Mouse (Mus musculus): Measurements from ENCODE around the gene Depp1. TPM values are rescaled to one million over a fixed set of nuclear protein-coding genes. Genes with fewer than 3 reads are reported as not detected.

The Depp1 gene
- polyA plus RNA-seq, 1 experiment from 2014 or later, result 29.3 TPM

GRCm38 (mm10) chr6:116679563-116680288 is 29.3 kb downstream of the Depp1 start:
- Histone ChIP-seq H3K4me1 (ENCODE audit: control insufficient read depth, insufficient read depth, low read length) (no peaks in the 10 kb centered on the region), H3K4me3 (ENCODE audit: low read depth, low read length) (no peak overlapping the region), H3K4me2 (ENCODE audit: low read depth, severe bottlenecking) (no peak overlapping the region), H3K9ac (ENCODE audit: low read length) (no peak overlapping the region), H3K36me3 (ENCODE audit: control insufficient read depth, insufficient read depth, low read length) (no peaks in the 10 kb centered on the region), H3K9me3 (ENCODE audit: control insufficient read depth, low read length) (no peaks in the 10 kb centered on the region), H3K27ac (replicated peaks; ENCODE audit: low read depth, low read length) (no peak overlapping the region), H3K27me3 (ENCODE audit: control insufficient read depth, insufficient read depth, low read length) (peaks cover 2% of the 10 kb centered on the region; the same call in 1 of the 2 replicates)
- DNase-seq (ENCODE audit: low spot score) (no peak), ATAC-seq (ENCODE audit: insufficient number of reproducible peaks, low FRiP score, low TSS enrichment, low read depth) (no peak)
- 70% methylated on average over 5 of the region's 5 CpGs for WGBS

GRCm38 (mm10) chr6:116682317-116682716 is 31.9 kb downstream of the Depp1 start:
- ATAC-seq (ENCODE audit: insufficient number of reproducible peaks, low FRiP score, low TSS enrichment, low read depth), result no peak
- no peak overlapping the region for H3K9ac ChIP-seq (ENCODE audit: low read length)
- no peaks in the 10 kb centered on the region for H3K4me1 ChIP-seq (ENCODE audit: control insufficient read depth, insufficient read depth, low read length)
- no peaks in the 10 kb centered on the region for H3K36me3 ChIP-seq (ENCODE audit: control insufficient read depth, insufficient read depth, low read length)
- WGBS, result 50% methylated on average over 6 of the region's 6 CpGs
- no peaks in the 10 kb centered on the region for H3K27me3 ChIP-seq (ENCODE audit: control insufficient read depth, insufficient read depth, low read length)
- H3K27ac ChIP-seq (replicated peaks; ENCODE audit: low read depth, low read length), result no peak overlapping the region
- no peak for DNase-seq (ENCODE audit: low spot score)
- no peak overlapping the region for H3K4me3 ChIP-seq (ENCODE audit: low read depth, low read length)
- H3K9me3 ChIP-seq (ENCODE audit: control insufficient read depth, low read length), result no peaks in the 10 kb centered on the region
- H3K4me2 ChIP-seq (ENCODE audit: low read depth, severe bottlenecking), result no peak overlapping the region

- H3K4me1 ChIP-seq (ENCODE audit: control insufficient read depth, insufficient read depth, low read length), result no peaks in the 10 kb centered on the region
- H3K27me3 ChIP-seq (ENCODE audit: control insufficient read depth, insufficient read depth, low read length), result no peaks in the 10 kb centered on the region
- DNase-seq (ENCODE audit: low spot score), result no peak
- no peak for ATAC-seq (ENCODE audit: insufficient number of reproducible peaks, low FRiP score, low TSS enrichment, low read depth)
- 93% methylated on average over 4 of the region's 4 CpGs for WGBS
- no peaks in the 10 kb centered on the region for H3K36me3 ChIP-seq (ENCODE audit: control insufficient read depth, insufficient read depth, low read length)
- H3K9ac ChIP-seq (ENCODE audit: low read length), result no peak overlapping the region
- no peaks in the 10 kb centered on the region for H3K9me3 ChIP-seq (ENCODE audit: control insufficient read depth, low read length)
- no peak overlapping the region for H3K4me3 ChIP-seq (ENCODE audit: low read depth, low read length)
- no peak overlapping the region for H3K4me2 ChIP-seq (ENCODE audit: low read depth, severe bottlenecking)
- H3K27ac ChIP-seq (replicated peaks; ENCODE audit: low read depth, low read length), result no peak overlapping the region
Measured at GRCm38 (mm10) chr6:116693639-116694038, 43.2 kb downstream of the Depp1 start.

- Histone ChIP-seq H3K36me3 (ENCODE audit: control insufficient read depth, insufficient read depth, low read length) (no peaks in the 10 kb centered on the region), H3K4me2 (ENCODE audit: low read depth, severe bottlenecking) (no peak overlapping the region), H3K4me1 (ENCODE audit: control insufficient read depth, insufficient read depth, low read length) (no peaks in the 10 kb centered on the region), H3K27ac (replicated peaks; ENCODE audit: low read depth, low read length) (no peak overlapping the region), H3K9ac (ENCODE audit: low read length) (no peak overlapping the region), H3K27me3 (ENCODE audit: control insufficient read depth, insufficient read depth, low read length) (no peaks in the 10 kb centered on the region), H3K9me3 (ENCODE audit: control insufficient read depth, low read length) (no peaks in the 10 kb centered on the region), H3K4me3 (ENCODE audit: low read depth, low read length) (no peak overlapping the region)
- no peak for DNase-seq (ENCODE audit: low spot score)
- ATAC-seq (ENCODE audit: insufficient number of reproducible peaks, low FRiP score, low TSS enrichment, low read depth), result no peak
- WGBS, result 90% methylated on average over 3 of the region's 3 CpGs
Measured at GRCm38 (mm10) chr6:116694346-116694745, 43.9 kb downstream of the Depp1 start.

GRCm38 (mm10) chr6:116697413-116697812 is 47.0 kb downstream of the Depp1 start:
- H3K4me1 ChIP-seq (ENCODE audit: control insufficient read depth, insufficient read depth, low read length), result no peaks in the 10 kb centered on the region
- no peaks in the 10 kb centered on the region for H3K9me3 ChIP-seq (ENCODE audit: control insufficient read depth, low read length)
- H3K36me3 ChIP-seq (ENCODE audit: control insufficient read depth, insufficient read depth, low read length), result no peaks in the 10 kb centered on the region
- DNase-seq (ENCODE audit: low spot score) (no peak), ATAC-seq (ENCODE audit: insufficient number of reproducible peaks, low FRiP score, low TSS enrichment, low read depth) (no peak)
- WGBS, result 58% methylated on average over 2 of the region's 2 CpGs
- no peaks in the 10 kb centered on the region for H3K27me3 ChIP-seq (ENCODE audit: control insufficient read depth, insufficient read depth, low read length)
- no peak overlapping the region for H3K4me2 ChIP-seq (ENCODE audit: low read depth, severe bottlenecking)
- H3K9ac ChIP-seq (ENCODE audit: low read length), result no peak overlapping the region
- no peak overlapping the region for H3K4me3 ChIP-seq (ENCODE audit: low read depth, low read length)
- H3K27ac ChIP-seq (replicated peaks; ENCODE audit: low read depth, low read length), result no peak overlapping the region

- Histone ChIP-seq H3K4me3 (ENCODE audit: low read depth, low read length) (no peak overlapping the region), H3K27ac (replicated peaks; ENCODE audit: low read depth, low read length) (no peak overlapping the region), H3K9ac (ENCODE audit: low read length) (no peak overlapping the region), H3K9me3 (ENCODE audit: control insufficient read depth, low read length) (no peaks in the 10 kb centered on the region), H3K4me2 (ENCODE audit: low read depth, severe bottlenecking) (no peak overlapping the region), H3K27me3 (ENCODE audit: control insufficient read depth, insufficient read depth, low read length) (no peaks in the 10 kb centered on the region), H3K4me1 (ENCODE audit: control insufficient read depth, insufficient read depth, low read length) (no peaks in the 10 kb centered on the region), H3K36me3 (ENCODE audit: control insufficient read depth, insufficient read depth, low read length) (no peaks in the 10 kb centered on the region)
- 90% methylated on average over 4 of the region's 4 CpGs for WGBS
- no peak for ATAC-seq (ENCODE audit: insufficient number of reproducible peaks, low FRiP score, low TSS enrichment, low read depth)
- DNase-seq (ENCODE audit: low spot score), result no peak
Measured at GRCm38 (mm10) chr6:116697896-116698425, 47.6 kb downstream of the Depp1 start.

- Histone ChIP-seq H3K4me3 (ENCODE audit: low read depth, low read length) (no peak overlapping the region), H3K4me1 (ENCODE audit: control insufficient read depth, insufficient read depth, low read length) (no peaks in the 10 kb centered on the region), H3K27ac (replicated peaks; ENCODE audit: low read depth, low read length) (no peak overlapping the region), H3K27me3 (ENCODE audit: control insufficient read depth, insufficient read depth, low read length) (no peaks in the 10 kb centered on the region), H3K9ac (ENCODE audit: low read length) (no peak overlapping the region), H3K4me2 (ENCODE audit: low read depth, severe bottlenecking) (no peak overlapping the region), H3K36me3 (ENCODE audit: control insufficient read depth, insufficient read depth, low read length) (no peaks in the 10 kb centered on the region), H3K9me3 (ENCODE audit: control insufficient read depth, low read length) (no peaks in the 10 kb centered on the region)
- ATAC-seq (ENCODE audit: insufficient number of reproducible peaks, low FRiP score, low TSS enrichment, low read depth), result no peak
- DNase-seq (ENCODE audit: low spot score), result no peak
Measured at GRCm38 (mm10) chr6:116700821-116701220, 50.4 kb downstream of the Depp1 start.
